Mouse (Mus musculus): ENCODE results near the gene Mrgprd. TPM values are rescaled to one million over a fixed set of nuclear protein-coding genes. Genes with fewer than 3 reads are reported as not detected.

Gene Mrgprd
- polyA plus RNA-seq, 1 experiment: not detected

GRCm38 (mm10) chr7:145283487-145284187, 31.0 kb upstream of the Mrgprd start, which contains the start of gene Tpcn2:
Tpcn2 (minus strand) TSS chr7:145284011.
- WGBS: under 1% methylated on average over 18 of the region's 18 CpGs
- Histone ChIP-seq H3K4me3 (ENCODE audit: extremely low read depth, insufficient read depth, insufficient read length) (peak within 1 kb of the TSS; percentile 74), H3K27ac (ENCODE audit: insufficient read depth, low read length) (peak within 1 kb of the TSS; percentile 31), H3K36me3 (ENCODE audit: control insufficient read depth, insufficient read depth, low read length) (peaks cover 8% of the 10 kb centered on the region), H3K27me3 (ENCODE audit: control insufficient read depth, insufficient read depth, low read length) (no peaks in the 10 kb centered on the region), H3K4me1 (ENCODE audit: control insufficient read depth, insufficient read depth, insufficient read length) (peaks cover 11% of the 10 kb centered on the region; the same call in 1 of the 2 replicates)
- TF ChIP-seq CTCF (IDR thresholded peaks at IDR 0.05; ENCODE audit: extremely low read depth, insufficient read depth, insufficient read length, insufficient replicate concordance) (peak; percentile 29; the same call in 1 of the 2 replicates), POLR2A (IDR thresholded peaks at IDR 0.05; ENCODE audit: low read depth, low read length) (peak; percentile 14; the same call in 1 of the 2 replicates)
- DNase-seq (ENCODE audit: low read depth in 1 of 2, low spot score in 2 of 2): peak; percentile 77 to 87

- no peak overlapping the region for H3K27ac ChIP-seq (ENCODE audit: insufficient read depth, low read length)
- no peaks in the 10 kb centered on the region for H3K27me3 ChIP-seq (ENCODE audit: control insufficient read depth, insufficient read depth, low read length)
- no peak for DNase-seq (ENCODE audit: low read depth in 1 of 2, low spot score in 2 of 2)
- 54% methylated on average over 3 of the region's 3 CpGs for WGBS
- H3K36me3 ChIP-seq (ENCODE audit: control insufficient read depth, insufficient read depth, low read length): peaks cover 5% of the 10 kb centered on the region
- no peak for TF ChIP-seq CTCF (IDR thresholded peaks at IDR 0.05; ENCODE audit: extremely low read depth, insufficient read depth, insufficient read length, insufficient replicate concordance)
- no peak for TF ChIP-seq POLR2A (IDR thresholded peaks at IDR 0.05; ENCODE audit: low read depth, low read length)
- H3K4me1 ChIP-seq (ENCODE audit: control insufficient read depth, insufficient read depth, insufficient read length): peaks cover 11% of the 10 kb centered on the region; the same call in 1 of the 2 replicates
- no peak overlapping the region for H3K4me3 ChIP-seq (ENCODE audit: extremely low read depth, insufficient read depth, insufficient read length)
Measured at GRCm38 (mm10) chr7:145284293-145284692, 30.3 kb upstream of the Mrgprd start.

- 80% methylated on average over 4 of the region's 4 CpGs for WGBS
- TF ChIP-seq POLR2A (IDR thresholded peaks at IDR 0.05; ENCODE audit: low read depth, low read length) (no peak), CTCF (IDR thresholded peaks at IDR 0.05; ENCODE audit: extremely low read depth, insufficient read depth, insufficient read length, insufficient replicate concordance) (no peak)
Measured at GRCm38 (mm10) chr7:145285476-145285875, 29.2 kb upstream of the Mrgprd start.

GRCm38 (mm10) chr7:145287410-145287809, 27.2 kb upstream of the Mrgprd start:
- 75% methylated on average over 6 of the region's 6 CpGs for WGBS
- no peak for DNase-seq (ENCODE audit: low read depth in 1 of 2, low spot score in 2 of 2)
- Histone ChIP-seq H3K4me1 (ENCODE audit: control insufficient read depth, insufficient read depth, insufficient read length) (peaks cover 4% of the 10 kb centered on the region; the same call in 1 of the 2 replicates), H3K27ac (ENCODE audit: insufficient read depth, low read length) (no peak overlapping the region), H3K36me3 (ENCODE audit: control insufficient read depth, insufficient read depth, low read length) (no peaks in the 10 kb centered on the region), H3K27me3 (ENCODE audit: control insufficient read depth, insufficient read depth, low read length) (no peaks in the 10 kb centered on the region), H3K4me3 (ENCODE audit: extremely low read depth, insufficient read depth, insufficient read length) (no peak overlapping the region)
- TF ChIP-seq POLR2A (IDR thresholded peaks at IDR 0.05; ENCODE audit: low read depth, low read length) (no peak), CTCF (IDR thresholded peaks at IDR 0.05; ENCODE audit: extremely low read depth, insufficient read depth, insufficient read length, insufficient replicate concordance) (no peak)

More at GRCm38 (mm10) chr7:145285476-145285875, 29.2 kb upstream of the Mrgprd start:
- Histone ChIP-seq H3K27me3 (ENCODE audit: control insufficient read depth, insufficient read depth, low read length) (no peaks in the 10 kb centered on the region), H3K4me1 (ENCODE audit: control insufficient read depth, insufficient read depth, insufficient read length) (peaks cover 11% of the 10 kb centered on the region; the same call in 1 of the 2 replicates), H3K27ac (ENCODE audit: insufficient read depth, low read length) (no peak overlapping the region), H3K4me3 (ENCODE audit: extremely low read depth, insufficient read depth, insufficient read length) (no peak overlapping the region), H3K36me3 (ENCODE audit: control insufficient read depth, insufficient read depth, low read length) (no peaks in the 10 kb centered on the region)
- DNase-seq (ENCODE audit: low read depth in 1 of 2, low spot score in 2 of 2): no peak

- Histone ChIP-seq H3K4me3 (ENCODE audit: extremely low read depth, insufficient read depth, insufficient read length) (no peak overlapping the region), H3K27me3 (ENCODE audit: control insufficient read depth, insufficient read depth, low read length) (no peaks in the 10 kb centered on the region), H3K27ac (ENCODE audit: insufficient read depth, low read length) (no peak overlapping the region), H3K36me3 (ENCODE audit: control insufficient read depth, insufficient read depth, low read length) (no peaks in the 10 kb centered on the region), H3K4me1 (ENCODE audit: control insufficient read depth, insufficient read depth, insufficient read length) (no peaks in the 10 kb centered on the region)
- TF ChIP-seq POLR2A (IDR thresholded peaks at IDR 0.05; ENCODE audit: low read depth, low read length): no peak
- TF ChIP-seq CTCF (IDR thresholded peaks at IDR 0.05; ENCODE audit: extremely low read depth, insufficient read depth, insufficient read length, insufficient replicate concordance): no peak
- 49% methylated on average over 5 of the region's 5 CpGs for WGBS
- DNase-seq (ENCODE audit: low read depth in 1 of 2, low spot score in 2 of 2): no peak
Measured at GRCm38 (mm10) chr7:145289302-145289701, 25.3 kb upstream of the Mrgprd start.

- no peak for TF ChIP-seq POLR2A (IDR thresholded peaks at IDR 0.05; ENCODE audit: low read depth, low read length)
- TF ChIP-seq CTCF (IDR thresholded peaks at IDR 0.05; ENCODE audit: extremely low read depth, insufficient read depth, insufficient read length, insufficient replicate concordance): no peak
- Histone ChIP-seq H3K4me1 (ENCODE audit: control insufficient read depth, insufficient read depth, insufficient read length) (no peaks in the 10 kb centered on the region), H3K27ac (ENCODE audit: insufficient read depth, low read length) (no peak overlapping the region), H3K36me3 (ENCODE audit: control insufficient read depth, insufficient read depth, low read length) (no peaks in the 10 kb centered on the region), H3K27me3 (ENCODE audit: control insufficient read depth, insufficient read depth, low read length) (no peaks in the 10 kb centered on the region), H3K4me3 (ENCODE audit: extremely low read depth, insufficient read depth, insufficient read length) (no peak overlapping the region)
- WGBS: 88% methylated on average over 2 of the region's 2 CpGs
- DNase-seq (ENCODE audit: low read depth in 1 of 2, low spot score in 2 of 2): no peak
Measured at GRCm38 (mm10) chr7:145291847-145292246, 22.8 kb upstream of the Mrgprd start.

- Histone ChIP-seq H3K4me1 (ENCODE audit: control insufficient read depth, insufficient read depth, insufficient read length) (no peaks in the 10 kb centered on the region), H3K27ac (ENCODE audit: insufficient read depth, low read length) (no peak overlapping the region), H3K27me3 (ENCODE audit: control insufficient read depth, insufficient read depth, low read length) (no peaks in the 10 kb centered on the region), H3K4me3 (ENCODE audit: extremely low read depth, insufficient read depth, insufficient read length) (no peak overlapping the region), H3K36me3 (ENCODE audit: control insufficient read depth, insufficient read depth, low read length) (no peaks in the 10 kb centered on the region)
- TF ChIP-seq POLR2A (IDR thresholded peaks at IDR 0.05; ENCODE audit: low read depth, low read length) (no peak), CTCF (IDR thresholded peaks at IDR 0.05; ENCODE audit: extremely low read depth, insufficient read depth, insufficient read length, insufficient replicate concordance) (no peak)
- 81% methylated on average over 2 of the region's 2 CpGs for whole genome bisulfite sequencing
- no peak for DNase-seq (ENCODE audit: low read depth in 1 of 2, low spot score in 2 of 2)
Measured at GRCm38 (mm10) chr7:145292726-145293125, 21.9 kb upstream of the Mrgprd start.
